Mouse (Mus musculus) olfactory bulb, adult 2 months (tissue): ENCODE results near the gene Ccnt2. TPM values are rescaled to one million over a fixed set of nuclear protein-coding genes. Genes with fewer than 3 reads are reported as not detected.
A peak's percentile ranks its signal among the peaks of the same experiment; 100 is the strongest.

Source experiments
- H3K27ac ChIP-seq: fragments of 200-500 bp; 2 replicates; pipeline ENCODE4 v1.5.1; 2012; ENCODE audit warnings: low read depth, low read length; ENCODE audit not compliant: insufficient read depth
- H3K4me1 ChIP-seq: fragments of 200-500 bp; 2 replicates; pipeline ENCODE4 v1.6.1; 2012; ENCODE audit warnings: low read length; ENCODE audit not compliant: control insufficient read depth, insufficient read depth
- H3K4me3 ChIP-seq: fragments of 200-500 bp; 2 replicates; pipeline ENCODE4 v1.5.1; 2012; ENCODE audit warnings: mild to moderate bottlenecking, low read depth, low read length, moderate library complexity; ENCODE audit not compliant: insufficient read depth
- CTCF ChIP-seq: fragments of 200-500 bp; IDR thresholded peaks from 2 replicates; pipeline ENCODE4 v1.5.1; 2012; ENCODE audit warnings: low read depth, mild to moderate bottlenecking, low read length, moderate library complexity; ENCODE audit not compliant: insufficient read depth
- POLR2A ChIP-seq: fragments of 200-500 bp; IDR thresholded peaks from 2 replicates; pipeline ENCODE4 v1.6.1; 2012; ENCODE audit warnings: mild to moderate bottlenecking, low read depth, low read length, moderate library complexity; ENCODE audit not compliant: insufficient read depth
- WGBS: fragments of 180-500 bp; shearing (Covaris S2); methylation state at CpG from one replicate; pipeline ENCODE4 v1.1.7; 2018; 5-methylcytosine and 5-hydroxymethylcytosine counted together
- polyA plus RNA-seq: library from polyadenylated mRNA; stranded (reverse); fragments of >200 nt; gene quantifications from 2 replicates; pipeline ENCODE4 v1.2.4, GENCODE M21; 2012; ENCODE audit warnings: low replicate concordance; ENCODE audit not compliant: missing spikeins, insufficient read depth, insufficient read length

The Ccnt2 gene
- polyA plus RNA-seq, 1 experiment, result 57.4 TPM

GRCm38 (mm10) chr1:127780142-127780541 is 6.2 kb downstream of the Ccnt2 start:
- TF ChIP-seq POLR2A (no peak), CTCF (no peak)
- no peak overlapping the region for H3K4me3 ChIP-seq
- 6% methylated on average over 3 of the region's 3 CpGs for WGBS
- H3K27ac ChIP-seq, result no peak overlapping the region
- peaks cover 9% of the 10 kb centered on the region for H3K4me1 ChIP-seq

GRCm38 (mm10) chr1:127780849-127781248 is 6.9 kb downstream of the Ccnt2 start:
- 50% methylated on average over 2 of the region's 2 CpGs for WGBS
- H3K27ac ChIP-seq, result no peak overlapping the region
- H3K4me3 ChIP-seq, result no peak overlapping the region
- H3K4me1 ChIP-seq, result peaks cover 9% of the 10 kb centered on the region
- TF ChIP-seq CTCF (no peak), POLR2A (no peak)

- Histone ChIP-seq H3K4me1 (peaks cover 11% of the 10 kb centered on the region), H3K4me3 (no peak overlapping the region), H3K27ac (peak overlapping the region; percentile 25; the same call in 1 of the 2 replicates)
- TF ChIP-seq CTCF, result no peak
- TF ChIP-seq POLR2A, result no peak
Measured at GRCm38 (mm10) chr1:127783862-127784261, 9.9 kb downstream of the Ccnt2 start.

GRCm38 (mm10) chr1:127785882-127786281 is 11.9 kb downstream of the Ccnt2 start:
- peaks cover 13% of the 10 kb centered on the region for H3K4me1 ChIP-seq
- TF ChIP-seq CTCF, result no peak
- no peak for TF ChIP-seq POLR2A
- 13% methylated on average over 1 of the region's 1 CpGs for WGBS
- no peak overlapping the region for H3K27ac ChIP-seq
- no peak overlapping the region for H3K4me3 ChIP-seq

- H3K4me1 ChIP-seq, result peaks cover 8% of the 10 kb centered on the region
- TF ChIP-seq CTCF (no peak), POLR2A (no peak)
- no peak overlapping the region for H3K27ac ChIP-seq
- WGBS, result 67% methylated on average over 6 of the region's 6 CpGs
- no peak overlapping the region for H3K4me3 ChIP-seq
Measured at GRCm38 (mm10) chr1:127788943-127789342, 15.0 kb downstream of the Ccnt2 start.

GRCm38 (mm10) chr1:127793459-127793858 is 19.5 kb downstream of the Ccnt2 start:
- no peak for TF ChIP-seq CTCF
- no peak for TF ChIP-seq POLR2A
- WGBS, result 91% methylated on average over 1 of the region's 1 CpGs
- H3K4me3 ChIP-seq, result no peak overlapping the region
- H3K27ac ChIP-seq, result no peak overlapping the region
- peaks cover 5% of the 10 kb centered on the region; the same call in 1 of the 2 replicates for H3K4me1 ChIP-seq

GRCm38 (mm10) chr1:127795087-127795769 is 21.3 kb downstream of the Ccnt2 start:
- TF ChIP-seq CTCF, result no peak
- TF ChIP-seq POLR2A, result no peak
- Histone ChIP-seq H3K4me1 (0 out of 2 replicates have a peak, but pooled peaks cover 2% of the 10 kb centered on the region), H3K27ac (no peak overlapping the region), H3K4me3 (no peak overlapping the region)
- 54% methylated on average over 6 of the region's 6 CpGs for WGBS

GRCm38 (mm10) chr1:127796341-127796740 is 22.4 kb downstream of the Ccnt2 start:
- no peak for TF ChIP-seq POLR2A
- TF ChIP-seq CTCF, result no peak
- Histone ChIP-seq H3K4me3 (no peak overlapping the region), H3K4me1 (no peaks in the 10 kb centered on the region), H3K27ac (no peak overlapping the region)
- WGBS, result 69% methylated on average over 4 of the region's 4 CpGs

GRCm38 (mm10) chr1:127796752-127797151 is 22.8 kb downstream of the Ccnt2 start:
- TF ChIP-seq CTCF (no peak), POLR2A (no peak)
- 71% methylated on average over 1 of the region's 1 CpGs for WGBS
- H3K4me1 ChIP-seq, result no peaks in the 10 kb centered on the region
- no peak overlapping the region for H3K4me3 ChIP-seq
- H3K27ac ChIP-seq, result no peak overlapping the region
